Mouse (Mus musculus) kidney, adult 2 months (tissue): ENCODE measurements around the gene Gm11444. TPM values are rescaled to one million over a fixed set of nuclear protein-coding genes. Genes with fewer than 3 reads are reported as not detected.

ENCODE experiments used
- DNase-seq: peaks from one replicate; pipeline ENCODE4 v3.0.0; 2021
- H3K27ac ChIP-seq: fragments of 200-500 bp; 2 replicates; pipeline ENCODE4 v1.5.1; 2012; ENCODE audit warnings: low read depth, low read length, control low read depth, inconsistent platforms; ENCODE audit not compliant: insufficient read depth
- H3K27me3 ChIP-seq: fragments of 200-500 bp; replicated peaks from 2 replicates; pipeline ENCODE4 v1.6.1; 2012; ENCODE audit warnings: mild to moderate bottlenecking, moderate library complexity, low read length, inconsistent platforms; ENCODE audit not compliant: control insufficient read depth, insufficient read depth
- H3K36me3 ChIP-seq: fragments of 200-500 bp; 2 replicates; pipeline ENCODE4 v1.6.1; 2012; ENCODE audit warnings: mild to moderate bottlenecking, moderate library complexity, low read length, inconsistent platforms; ENCODE audit not compliant: control insufficient read depth, insufficient read depth
- H3K4me1 ChIP-seq: fragments of 200-500 bp; 2 replicates; pipeline ENCODE4 v1.6.1; 2011; ENCODE audit warnings: low read length; ENCODE audit not compliant: control insufficient read depth, insufficient read depth
- H3K4me3 ChIP-seq: fragments of 200-500 bp; 2 replicates; pipeline ENCODE4 v1.5.1; 2011; ENCODE audit warnings: mild to moderate bottlenecking, low read depth, low read length, control low read depth; ENCODE audit not compliant: insufficient read depth
- CTCF ChIP-seq: fragments of 200-500 bp; conservative IDR thresholded peaks from 2 replicates; pipeline ENCODE4 v1.5.1; 2011; ENCODE audit warnings: low read depth, mild to moderate bottlenecking, control low read depth, low read length, moderate library complexity, mixed read lengths; ENCODE audit not compliant: insufficient read depth, insufficient read length
- POLR2A ChIP-seq: fragments of 200-500 bp; IDR thresholded peaks from one replicate; pipeline ENCODE4 v1.6.1; 2011; ENCODE audit warnings: low read depth, low read length, control low read depth
- WGBS: fragments of 180-500 bp; shearing (Covaris S2); methylation state at CpG from one replicate; pipeline ENCODE4 v1.1.7; 2018; 5-methylcytosine and 5-hydroxymethylcytosine counted together
- polyA plus RNA-seq: library from polyadenylated mRNA; depleted of rRNA; stranded (reverse); fragments of >200 nt; gene quantifications from 2 replicates; pipeline ENCODE4 v1.2.3, GENCODE M21; 2012

Gene Gm11444
- polyA plus RNA-seq, 1 experiment, result not detected

GRCm38 (mm10) chr11:85812201-85812966 is 37.7 kb downstream of the Gm11444 start:
- peak overlapping the region; percentile 77 for H3K27ac ChIP-seq
- no peaks in the 10 kb centered on the region for H3K27me3 ChIP-seq
- H3K4me3 ChIP-seq, result no peak overlapping the region
- peaks cover 13% of the 10 kb centered on the region for H3K4me1 ChIP-seq
- DNase-seq, result peak; percentile 96
- 49% methylated on average over 12 of the region's 12 CpGs for WGBS
- no peaks in the 10 kb centered on the region for H3K36me3 ChIP-seq
- no peak for TF ChIP-seq CTCF

- no peak for DNase-seq
- WGBS, result 89% methylated on average over 5 of the region's 5 CpGs
- Histone ChIP-seq H3K4me3 (no peak overlapping the region), H3K4me1 (peaks cover 13% of the 10 kb centered on the region), H3K27ac (no peak overlapping the region), H3K27me3 (no peaks in the 10 kb centered on the region), H3K36me3 (no peaks in the 10 kb centered on the region)
- no peak for TF ChIP-seq POLR2A
- no peak for TF ChIP-seq CTCF
These were observed 38.5 kb downstream of the Gm11444 start for GRCm38 (mm10) chr11:85811676-85812075.

GRCm38 (mm10) chr11:85811229-85811628 is 38.9 kb downstream of the Gm11444 start:
- Histone ChIP-seq H3K27ac (no peak overlapping the region), H3K27me3 (no peaks in the 10 kb centered on the region), H3K36me3 (no peaks in the 10 kb centered on the region), H3K4me1 (peaks cover 13% of the 10 kb centered on the region), H3K4me3 (no peak overlapping the region)
- DNase-seq, result no peak
- WGBS, result 69% methylated on average over 4 of the region's 4 CpGs
- TF ChIP-seq POLR2A, result no peak
- TF ChIP-seq CTCF, result no peak

GRCm38 (mm10) chr11:85807353-85807752 is 42.8 kb downstream of the Gm11444 start:
- Histone ChIP-seq H3K4me3 (no peak overlapping the region), H3K27ac (no peak overlapping the region), H3K4me1 (peaks cover 5% of the 10 kb centered on the region), H3K27me3 (no peaks in the 10 kb centered on the region), H3K36me3 (no peaks in the 10 kb centered on the region)
- DNase-seq, result peak; percentile 47
- WGBS, result 52% methylated on average over 11 of the region's 11 CpGs
- no peak for TF ChIP-seq POLR2A
- no peak for TF ChIP-seq CTCF

GRCm38 (mm10) chr11:85805779-85806178 is 44.4 kb downstream of the Gm11444 start:
- H3K27me3 ChIP-seq, result no peaks in the 10 kb centered on the region
- H3K4me3 ChIP-seq, result no peak overlapping the region
- TF ChIP-seq CTCF (no peak), POLR2A (no peak)
- DNase-seq, result no peak
- WGBS, result 95% methylated on average over 1 of the region's 1 CpGs
- peaks cover 5% of the 10 kb centered on the region; the same call in 1 of the 2 replicates for H3K4me1 ChIP-seq
- no peaks in the 10 kb centered on the region for H3K36me3 ChIP-seq
- no peak overlapping the region for H3K27ac ChIP-seq

- DNase-seq, result no peak
- 87% methylated on average over 5 of the region's 5 CpGs for WGBS
- Histone ChIP-seq H3K27ac (no peak overlapping the region), H3K4me1 (peaks cover 9% of the 10 kb centered on the region), H3K4me3 (no peak overlapping the region), H3K36me3 (no peaks in the 10 kb centered on the region), H3K27me3 (no peaks in the 10 kb centered on the region)
- no peak for TF ChIP-seq POLR2A
These were observed 46.1 kb downstream of the Gm11444 start for GRCm38 (mm10) chr11:85804048-85804447.

GRCm38 (mm10) chr11:85800380-85800779 is 49.8 kb downstream of the Gm11444 start:
- 49% methylated on average over 11 of the region's 11 CpGs for WGBS

More at GRCm38 (mm10) chr11:85800380-85800779, 49.8 kb downstream of the Gm11444 start:
- no peaks in the 10 kb centered on the region for H3K27me3 ChIP-seq
- no peak overlapping the region for H3K4me3 ChIP-seq
- TF ChIP-seq CTCF (no peak), POLR2A (no peak)
- H3K36me3 ChIP-seq, result no peaks in the 10 kb centered on the region
- peaks cover 9% of the 10 kb centered on the region for H3K4me1 ChIP-seq
- DNase-seq, result peak; percentile 50
- H3K27ac ChIP-seq, result no peak overlapping the region
